Mouse (Mus musculus): ENCODE measurements at regions not wholly inside any gene's neighbourhood (a gene's known extent, or its start where the extent isn't known, plus 50 kb on each side); places are given as distances from the start of the nearest gene placed in this dataset.
"Not testable (repeated sequence)": the region's sequence is repeated elsewhere in the genome, so short reads cannot be mapped to it uniquely, and the experiment has no call there.

DNA sequence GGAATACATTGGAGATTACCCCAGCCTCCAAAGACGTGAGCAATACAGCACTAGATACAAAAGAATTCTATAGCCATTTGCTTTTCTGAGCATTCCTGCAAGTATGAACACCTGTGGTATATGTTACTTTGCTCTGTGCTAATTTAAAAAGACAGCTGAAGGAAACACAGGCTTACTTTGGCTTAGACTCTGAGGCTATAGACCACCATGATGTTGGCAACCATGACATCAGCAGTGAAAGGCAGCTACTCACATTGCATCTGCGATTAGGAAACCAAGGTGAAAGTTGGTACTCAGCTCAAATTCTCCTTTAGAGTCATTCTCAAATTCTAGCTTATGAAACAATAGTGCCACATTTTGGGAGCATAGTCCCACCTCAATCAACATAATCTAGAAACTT is 451.4 kb upstream of the Tbl1xr1 start:
- DNase-seq (ENCODE audit: low spot score in 2 of 2) = no peak

DNA sequence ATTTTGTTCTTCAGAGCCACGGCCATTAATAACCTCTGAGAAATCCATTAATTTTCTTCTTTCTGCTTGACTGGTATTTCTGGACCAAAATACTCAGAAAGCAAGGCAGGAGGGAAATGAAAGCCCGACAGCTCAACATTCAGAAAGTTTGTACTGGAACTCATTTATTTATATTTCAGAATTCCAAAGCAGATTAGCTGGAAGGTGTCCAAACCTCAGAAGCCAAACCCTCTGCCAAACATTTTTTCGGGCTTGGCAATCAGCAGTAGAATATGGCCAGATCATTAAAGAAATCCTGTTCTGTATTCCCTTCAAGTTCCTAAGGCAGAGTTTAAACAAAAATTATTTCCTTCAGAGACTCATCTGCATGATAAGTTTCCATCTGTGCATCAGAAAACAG is 450.4 kb upstream of the Tbl1xr1 start:
- DNase-seq (ENCODE audit: low spot score in 2 of 2) = peak in 1 of 2 experiments; percentile 6

DNA sequence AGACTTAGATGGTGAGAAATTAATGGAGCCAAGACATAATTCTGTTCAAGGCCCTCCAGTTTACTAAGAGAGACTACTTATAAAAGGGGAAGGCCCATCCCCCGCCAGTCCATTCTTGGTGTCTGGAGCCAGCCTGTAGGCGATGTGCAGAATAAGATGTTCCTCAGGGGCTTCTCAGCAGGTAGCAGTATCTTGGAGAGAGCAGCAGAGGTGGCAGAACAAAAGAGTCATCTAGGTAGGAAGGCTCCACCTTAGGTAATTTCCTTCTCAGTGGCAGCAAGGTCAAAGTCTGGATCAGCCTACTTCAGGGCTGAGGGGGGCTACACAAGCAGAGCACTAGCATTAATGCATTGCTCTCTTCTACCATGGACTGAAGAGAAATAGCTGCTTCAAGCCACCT is 449.4 kb upstream of the Tbl1xr1 start:
- not testable (repeated sequence) for DNase-seq (ENCODE audit: low spot score in 2 of 2)

DNA sequence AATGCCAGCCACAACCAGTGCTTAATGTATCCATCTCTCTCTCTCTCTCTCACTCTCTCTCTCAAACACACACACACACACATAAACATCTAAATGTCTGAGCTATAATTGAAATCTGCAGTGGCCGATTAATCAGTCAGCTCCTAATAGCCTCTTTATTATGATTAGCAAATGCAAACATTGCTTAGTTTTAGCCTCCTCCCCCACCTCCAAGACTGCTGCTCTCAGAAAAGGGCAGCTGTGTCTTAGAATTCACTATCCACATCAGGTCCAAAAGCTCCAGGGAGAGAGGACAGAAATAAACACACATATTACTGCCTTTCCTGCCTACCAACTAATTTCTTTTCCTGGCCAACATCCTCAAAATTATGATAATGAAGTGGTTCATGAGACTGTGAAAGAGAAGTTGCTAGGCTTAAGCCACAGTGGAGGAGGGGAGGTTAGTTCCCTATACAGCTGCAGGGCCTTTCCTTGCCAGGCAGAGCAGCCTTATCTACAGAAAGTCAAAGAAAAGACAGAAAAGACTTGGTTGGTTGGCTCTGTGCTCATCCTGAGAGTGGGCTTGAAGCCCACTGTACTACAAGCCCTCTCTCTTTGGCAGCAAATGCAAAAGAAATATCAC is 442.7 kb upstream of the Tbl1xr1 start:
- no peak for DNase-seq (ENCODE audit: low spot score in 2 of 2)

DNA sequence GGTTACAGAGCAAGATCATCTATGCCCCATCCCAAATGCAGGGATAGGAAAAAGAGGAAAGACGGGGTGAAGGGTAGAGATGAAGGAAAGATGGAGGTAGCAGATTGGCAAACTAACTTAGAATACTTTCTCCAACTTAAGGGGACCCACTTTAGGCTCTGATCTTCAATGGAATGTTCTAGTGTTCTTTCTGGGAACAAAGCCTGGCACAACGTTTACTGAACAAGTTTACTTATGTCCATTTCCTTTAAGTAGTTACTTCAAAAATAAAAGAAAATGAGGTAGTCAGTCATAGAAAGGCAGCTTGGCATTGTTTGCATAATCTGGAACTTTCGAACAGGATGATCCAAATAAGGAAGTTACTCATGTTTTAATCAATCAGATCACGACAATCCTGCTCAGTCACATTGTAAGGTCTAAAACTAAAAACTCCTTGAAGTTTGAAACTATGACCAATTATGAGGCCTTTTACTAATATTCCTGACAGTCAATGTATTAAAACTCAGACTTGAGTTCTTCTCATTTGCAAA is 441.7 kb upstream of the Tbl1xr1 start:
- DNase-seq (ENCODE audit: low spot score in 2 of 2) = no peak

DNA sequence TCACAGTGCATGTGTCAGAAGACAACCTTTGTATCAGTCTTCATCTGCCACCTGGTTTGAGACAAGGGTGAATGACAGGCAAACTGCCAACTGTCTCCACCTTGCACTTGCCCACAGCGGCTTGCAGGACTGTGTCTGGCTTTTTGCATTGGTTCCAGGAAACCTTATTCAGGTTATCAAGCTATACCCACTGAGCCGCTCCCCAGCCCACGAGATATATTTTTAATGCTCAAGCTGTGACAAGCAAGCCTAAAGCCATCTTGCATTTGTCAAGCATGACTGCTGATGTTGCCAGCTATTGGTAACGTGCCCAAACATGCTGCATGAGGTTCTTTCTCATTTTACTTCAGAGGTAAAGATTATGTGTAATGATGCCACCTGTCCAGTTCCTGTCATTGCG is 437.6 kb upstream of the Tbl1xr1 start:
- DNase-seq (ENCODE audit: low spot score in 2 of 2) = peak in 1 of 2 experiments; percentile 8

DNA sequence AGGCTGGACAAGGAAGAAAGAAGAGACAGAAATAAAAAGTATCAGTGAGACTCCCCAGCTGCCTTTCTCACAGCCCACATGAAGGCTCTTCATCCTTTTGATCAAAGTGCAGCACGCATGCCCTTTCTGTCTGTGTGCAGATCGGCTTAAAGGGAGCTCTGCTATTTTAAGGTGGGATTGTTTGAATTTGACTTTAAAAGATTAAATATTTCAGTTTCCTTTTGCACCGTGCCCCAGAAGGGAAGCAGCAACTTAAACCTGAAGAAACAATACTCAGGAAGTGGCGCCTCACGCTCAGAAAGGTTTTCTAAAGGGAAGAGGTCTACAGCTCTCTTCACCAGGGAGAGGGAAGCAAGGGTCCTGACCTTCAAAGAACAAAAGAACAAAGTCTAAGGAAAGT is 436.9 kb upstream of the Tbl1xr1 start:
- no peak for DNase-seq (ENCODE audit: low spot score in 2 of 2)

DNA sequence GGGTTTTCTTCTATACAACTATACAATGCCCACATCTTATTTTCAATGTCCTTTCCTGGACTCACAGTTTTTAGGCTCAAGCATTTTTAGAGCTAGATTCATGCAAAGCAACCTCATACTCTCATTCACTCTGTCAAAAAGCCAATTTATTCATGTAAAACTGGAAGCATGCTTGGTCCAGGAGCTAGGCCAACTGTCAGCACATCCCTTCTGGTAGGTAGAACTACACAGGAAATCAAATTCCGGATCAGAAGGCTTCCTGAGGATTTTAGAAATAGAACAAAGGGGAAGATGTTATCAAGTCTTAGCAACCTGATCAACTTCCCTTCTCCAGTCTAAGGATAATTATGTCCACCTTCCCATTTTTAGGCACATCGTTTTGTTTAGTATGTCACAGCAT is 432.4 kb upstream of the Tbl1xr1 start:
- no peak for DNase-seq (ENCODE audit: low spot score in 2 of 2)

DNA sequence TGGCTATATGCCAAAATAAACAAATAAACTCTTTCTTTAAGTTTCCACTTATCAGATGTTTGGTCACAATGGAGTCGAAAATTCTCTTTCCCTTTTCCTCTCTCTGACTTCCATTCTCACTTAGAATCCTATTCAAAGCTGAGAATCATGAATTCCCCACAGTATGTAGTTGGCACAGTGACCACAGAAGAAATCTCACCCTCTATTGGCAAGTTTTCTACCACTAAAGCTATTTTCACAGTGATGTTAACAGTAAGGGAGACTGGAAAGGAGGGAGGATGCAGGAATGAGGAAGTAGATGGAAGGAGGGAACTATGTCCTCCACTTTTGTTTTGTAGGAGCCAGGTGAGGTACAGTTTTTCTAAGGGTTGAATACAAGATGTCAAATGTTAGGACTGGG is 431.2 kb upstream of the Tbl1xr1 start:
- no peak for DNase-seq (ENCODE audit: low spot score in 2 of 2)

DNA sequence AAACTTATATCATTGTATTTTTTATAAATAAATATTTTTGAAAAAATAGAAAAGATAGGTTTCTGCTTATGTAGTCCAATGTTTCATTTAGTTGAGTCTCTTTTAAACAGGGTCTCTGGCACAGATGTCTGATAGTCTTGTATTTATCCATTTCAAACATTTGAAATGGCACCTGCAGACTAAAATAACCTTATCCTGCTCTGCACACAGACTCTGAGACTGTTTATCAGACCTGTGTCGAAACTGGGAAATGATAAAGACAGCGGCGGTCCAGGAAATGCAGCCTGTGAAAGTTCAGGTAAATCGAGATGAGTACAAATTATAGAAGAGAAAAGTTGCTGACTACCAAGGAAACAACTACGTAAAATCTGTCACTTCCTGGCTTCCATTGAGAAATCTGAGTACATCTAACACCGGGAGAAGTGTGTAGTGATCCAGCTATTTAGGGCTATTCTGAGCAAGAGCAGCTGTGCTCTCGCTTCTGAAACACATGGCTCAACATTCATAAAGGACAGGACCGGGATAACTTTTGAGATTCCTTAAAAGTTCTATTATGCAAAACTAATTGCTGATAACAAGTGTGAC is 426.5 kb upstream of the Tbl1xr1 start:
- no peak for DNase-seq (ENCODE audit: low spot score in 2 of 2)

DNA sequence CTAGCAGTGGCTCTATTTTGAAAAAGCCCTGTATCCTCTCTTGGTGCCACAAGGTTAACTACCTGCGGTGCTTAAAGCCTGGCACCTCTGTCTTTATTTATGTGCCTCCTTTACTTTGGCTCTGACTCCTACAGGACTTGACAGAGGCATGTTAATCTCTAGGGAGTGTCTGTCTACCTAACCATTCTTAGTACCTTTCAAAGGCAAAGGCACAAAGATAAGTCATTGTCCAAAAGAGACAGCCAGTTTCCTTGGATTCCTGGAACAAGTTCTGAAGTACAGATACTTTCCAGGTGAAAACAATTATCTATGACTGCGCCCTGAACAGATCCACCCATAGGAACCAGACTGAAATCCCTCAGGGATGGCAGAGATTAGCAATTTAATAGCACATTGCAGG is 421.2 kb upstream of the Tbl1xr1 start:
- no peak for DNase-seq (ENCODE audit: low spot score in 2 of 2)

DNA sequence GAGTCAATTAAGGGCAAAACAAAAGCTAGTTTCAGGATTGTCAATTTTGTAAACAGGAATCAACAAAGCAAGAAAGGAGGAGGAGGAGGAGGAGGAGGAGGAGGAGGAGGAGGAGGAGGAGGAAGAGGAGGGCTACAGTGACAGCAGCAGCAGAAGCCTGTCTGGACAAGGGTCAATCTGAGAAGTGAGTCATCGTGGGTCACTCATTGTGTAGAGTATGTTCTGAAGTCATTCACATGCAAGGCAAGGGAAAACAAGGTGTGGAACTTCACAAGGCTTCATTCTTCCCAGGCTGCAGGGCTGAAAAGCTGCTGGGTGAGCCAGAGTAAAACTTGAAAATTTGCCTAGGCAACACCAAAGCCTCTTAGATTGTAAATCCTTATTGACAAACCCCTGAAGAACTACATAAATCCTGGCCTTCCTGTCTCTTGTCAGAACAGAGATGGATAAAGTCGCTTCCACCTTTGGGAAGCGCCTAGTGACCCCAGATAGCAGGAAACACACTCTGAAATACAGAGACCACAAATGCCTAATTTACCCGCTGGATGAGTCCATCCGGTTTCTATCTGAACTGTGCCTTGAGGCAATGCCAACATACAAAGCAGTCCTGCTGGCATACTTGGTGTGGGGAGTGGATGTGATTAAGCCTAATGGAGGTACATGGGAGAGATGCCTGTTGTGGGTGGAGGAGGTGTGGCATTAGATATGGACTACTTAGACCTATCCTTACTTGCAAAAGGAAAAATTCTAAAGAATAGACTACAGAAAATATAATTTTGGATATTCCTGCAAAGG is 408.9 kb upstream of the Tbl1xr1 start:
- DNase-seq (ENCODE audit: low spot score in 2 of 2) = peak; percentile 17 to 39

DNA sequence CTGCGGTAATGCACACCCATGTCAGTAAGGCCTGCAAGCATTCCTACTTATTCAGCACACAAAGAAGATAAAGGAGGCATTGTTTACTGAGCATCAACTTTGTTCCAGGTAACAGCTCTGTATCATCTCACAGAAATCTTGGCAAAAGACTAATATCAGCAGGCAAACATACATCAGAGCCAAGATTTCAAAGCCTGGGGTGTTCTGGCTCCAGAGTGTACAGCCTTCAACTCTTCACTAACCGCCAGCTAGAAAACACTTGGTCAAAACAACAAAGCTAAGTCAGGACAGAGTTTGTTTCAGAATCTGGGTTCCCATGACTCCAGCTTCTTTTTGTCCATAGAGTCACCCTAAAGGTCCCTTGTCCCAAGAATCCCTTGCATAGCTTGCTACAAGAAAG is 404.6 kb upstream of the Tbl1xr1 start:
- DNase-seq (ENCODE audit: low spot score in 2 of 2) = no peak

DNA sequence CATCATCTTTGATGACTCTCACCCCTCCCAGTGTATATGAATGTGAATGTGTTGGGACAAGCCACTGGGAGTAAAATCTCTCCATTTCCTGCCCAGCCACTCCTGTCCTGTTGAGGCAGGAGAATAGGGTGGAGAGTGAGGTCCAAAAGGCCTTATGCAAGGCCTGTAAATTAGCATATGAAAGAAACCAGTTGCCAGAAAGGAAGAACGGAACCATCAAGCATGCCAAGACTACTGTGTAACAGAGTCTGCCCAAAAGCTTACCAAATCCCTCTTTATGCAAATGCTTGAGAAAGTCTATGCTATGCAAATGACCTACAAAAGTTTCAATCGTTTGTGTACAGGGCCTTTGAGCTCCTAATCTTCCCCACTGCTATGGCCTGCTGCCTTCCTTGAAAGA is 404.0 kb upstream of the Tbl1xr1 start:
- peak in 1 of 2 experiments; percentile 15 for DNase-seq (ENCODE audit: low spot score in 2 of 2)

DNA sequence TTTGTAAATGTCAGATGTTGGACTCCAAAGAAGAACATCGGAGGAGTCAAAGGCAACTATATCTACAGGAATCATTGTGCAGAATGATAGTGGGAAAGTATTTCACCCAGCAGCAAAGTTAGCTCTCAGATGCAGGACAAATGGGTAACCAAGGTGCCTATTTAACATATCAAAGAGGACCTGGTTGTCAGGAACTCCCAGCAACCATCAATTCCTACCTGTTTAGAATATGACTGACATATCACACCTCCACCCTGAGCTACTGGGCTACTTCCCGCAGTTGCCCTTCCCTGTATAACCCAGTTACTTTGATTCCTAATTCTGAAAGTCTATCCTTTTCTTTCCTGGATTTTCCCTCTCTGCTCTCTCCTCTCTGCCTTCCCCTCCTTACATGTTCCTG is 403.0 kb upstream of the Tbl1xr1 start:
- DNase-seq (ENCODE audit: low spot score in 2 of 2) = no peak

DNA sequence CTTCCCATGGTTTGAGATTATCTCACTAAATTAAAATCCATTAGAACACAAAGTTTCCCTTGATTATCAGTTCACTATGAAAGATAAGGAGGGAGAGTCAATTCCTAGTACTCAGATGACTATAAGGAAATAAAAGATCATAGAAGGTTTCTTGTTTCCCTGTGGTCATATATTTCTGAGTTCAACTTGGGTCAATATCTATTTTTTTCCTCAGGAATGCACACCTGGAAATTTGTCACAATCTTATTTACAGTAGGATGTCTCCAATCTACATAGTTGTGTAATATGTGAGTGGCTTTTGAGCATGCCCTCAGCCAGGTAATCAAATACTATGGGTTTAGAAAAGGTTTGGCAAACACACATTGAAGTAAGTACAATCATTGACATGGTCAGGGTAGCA is 398.2 kb upstream of the Tbl1xr1 start:
- no peak for DNase-seq (ENCODE audit: low spot score in 2 of 2)

DNA sequence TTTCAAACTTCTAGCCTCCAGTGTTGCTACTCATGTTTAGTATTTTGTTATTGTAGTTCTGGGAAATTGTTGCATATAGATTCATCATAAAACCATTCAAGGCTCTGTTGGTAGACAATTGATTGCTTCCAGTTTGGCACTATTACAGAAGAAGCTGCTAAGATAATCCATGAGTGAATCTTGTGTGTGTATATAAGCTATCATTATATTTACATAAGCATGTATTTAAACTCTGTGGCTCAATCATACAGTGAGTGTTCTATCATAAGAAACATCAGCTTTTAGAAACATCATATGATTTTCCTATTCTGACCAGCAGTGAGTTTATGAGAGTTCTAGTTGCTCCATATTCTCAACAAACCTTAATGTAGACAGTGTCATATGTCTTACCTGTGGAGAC is 397.7 kb upstream of the Tbl1xr1 start:
- no peak for DNase-seq (ENCODE audit: low spot score in 2 of 2)

DNA sequence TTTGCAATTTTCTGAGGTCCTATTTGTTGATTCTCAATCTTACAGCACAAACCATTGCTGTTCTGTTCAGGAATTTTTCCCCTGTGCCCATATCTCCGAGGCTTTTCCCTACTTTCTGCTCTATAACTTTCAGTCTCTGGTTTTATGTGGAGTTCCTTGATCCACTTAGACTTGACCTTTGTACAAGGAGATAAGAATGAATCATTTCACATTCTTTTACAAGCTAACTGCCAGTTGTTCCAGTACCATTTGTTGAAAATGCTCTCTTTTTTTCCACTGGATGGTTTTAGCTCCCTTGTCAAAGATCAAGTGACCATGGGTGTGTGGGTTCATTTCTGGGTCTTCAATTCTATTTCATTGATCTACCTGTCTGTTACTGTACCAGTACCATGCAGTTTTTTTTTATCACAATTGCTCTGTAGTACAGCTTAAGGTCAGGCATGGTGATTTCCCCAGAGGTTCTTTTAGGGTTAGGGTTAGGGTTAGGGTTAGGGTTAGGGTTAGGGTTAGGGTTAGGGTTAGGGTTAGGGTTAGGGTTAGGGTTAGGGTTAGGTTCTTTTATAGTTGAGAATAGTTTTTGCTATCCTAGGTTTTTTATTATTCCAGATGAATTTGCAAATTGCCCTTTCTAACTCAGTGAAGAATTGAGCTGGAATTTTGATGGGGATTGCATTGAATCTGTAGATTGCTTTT is 378.3 kb upstream of the Tbl1xr1 start:
- DNase-seq (ENCODE audit: low spot score in 2 of 2) = not testable (repeated sequence)

DNA sequence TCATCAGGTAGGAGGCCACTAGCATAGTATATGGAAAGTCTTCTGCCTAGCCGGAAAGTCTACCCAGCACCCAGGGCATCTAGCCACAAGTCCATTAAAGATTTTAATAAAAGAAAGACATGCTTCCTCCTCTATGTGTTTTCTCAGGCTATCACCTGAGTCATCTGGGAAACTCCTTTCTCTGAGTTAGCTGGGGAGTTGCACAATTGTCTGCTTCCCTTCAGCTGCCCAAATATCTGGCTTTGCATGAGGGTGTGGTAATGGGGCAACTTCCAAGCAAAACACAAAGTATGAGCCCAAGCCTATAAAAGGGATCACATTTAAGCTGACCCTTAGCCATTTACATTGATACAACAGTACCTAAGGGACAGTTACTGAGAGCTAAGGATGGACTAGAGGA is 376.9 kb upstream of the Tbl1xr1 start:
- peak; percentile 8 to 51 for DNase-seq (ENCODE audit: low spot score in 2 of 2)

DNA sequence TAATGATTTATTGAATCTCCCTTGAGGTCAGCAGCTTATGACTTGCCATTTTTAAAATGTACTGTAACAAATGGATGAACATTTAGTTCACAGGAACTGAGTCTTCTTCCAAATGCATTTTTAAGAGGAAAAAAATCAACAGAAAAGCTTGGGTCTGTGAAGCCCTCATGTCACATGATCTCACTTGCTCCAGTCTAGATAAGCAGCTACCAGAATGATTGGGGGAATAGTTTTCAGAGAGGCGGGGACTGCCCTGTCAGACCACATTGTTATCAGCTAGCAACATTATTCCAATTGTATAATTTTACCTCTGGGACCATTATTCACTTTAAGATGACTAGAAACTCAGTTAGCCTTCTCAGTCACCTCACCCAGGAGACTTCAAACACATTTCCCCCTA is 376.1 kb upstream of the Tbl1xr1 start:
- no peak for DNase-seq (ENCODE audit: low spot score in 2 of 2)

DNA sequence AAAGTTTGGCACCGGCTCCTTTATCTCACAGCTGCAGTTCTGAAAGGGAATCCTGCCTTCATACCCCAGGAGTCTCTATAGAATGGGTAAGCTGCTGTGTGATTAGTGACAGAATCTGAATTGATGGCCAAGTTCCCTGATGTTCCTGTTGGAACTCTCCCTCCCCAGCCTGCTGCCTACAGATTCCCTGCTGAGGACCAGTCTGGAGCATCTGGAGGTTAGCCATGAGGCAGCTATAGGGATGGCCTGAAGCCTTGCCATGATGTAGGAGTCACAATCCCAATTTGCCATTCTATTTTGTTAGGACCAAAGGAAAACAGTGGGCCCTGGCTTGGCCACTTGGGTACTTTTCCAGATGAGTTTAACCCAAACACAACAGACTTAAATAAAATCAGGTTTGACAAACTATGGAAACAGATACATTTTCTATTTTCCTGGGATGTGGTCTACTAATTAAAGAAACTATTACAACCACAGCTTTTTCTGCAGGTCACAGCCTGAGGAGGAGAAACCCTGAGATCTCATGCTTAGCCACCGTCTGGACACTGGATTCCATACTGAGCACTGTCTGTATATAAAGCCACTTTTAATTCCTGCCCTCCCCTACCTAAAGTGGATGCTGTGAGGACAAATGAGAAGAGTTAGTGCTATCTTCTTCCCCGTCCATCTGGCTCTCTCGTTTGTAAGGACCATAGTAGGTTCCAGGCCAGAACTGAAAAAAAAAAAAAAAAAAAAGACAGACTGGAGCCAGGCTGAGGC is 349.5 kb upstream of the Tbl1xr1 start:
- no peak for DNase-seq (ENCODE audit: low spot score in 2 of 2)

DNA sequence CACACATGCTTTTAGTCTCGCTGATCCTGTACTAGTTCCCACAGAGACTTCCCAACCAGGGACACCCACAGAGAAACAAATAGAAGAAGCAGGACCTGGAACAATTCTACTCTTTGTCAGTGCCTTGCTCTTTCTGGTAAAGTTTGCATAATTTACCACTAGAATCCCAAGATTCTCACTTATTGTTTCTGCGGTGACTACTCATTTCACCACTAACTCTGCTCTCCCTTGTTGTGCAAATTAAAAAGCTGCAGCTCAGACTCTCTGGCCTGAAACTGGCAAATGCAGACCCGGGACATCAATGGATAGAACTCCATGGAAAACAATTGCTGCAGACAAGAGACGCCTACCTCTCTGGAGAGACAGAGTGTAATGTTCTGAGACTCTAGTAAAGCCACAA is 348.4 kb upstream of the Tbl1xr1 start:
- DNase-seq (ENCODE audit: low spot score in 2 of 2) = no peak
